Mouse (Mus musculus): Measurements from ENCODE around the gene Golga2.

- TF ChIP-seq CTCF (IDR thresholded peaks at IDR 0.05; ENCODE audit: borderline replicate concordance, extremely low read depth, insufficient read depth, insufficient read length) = no peak
- TF ChIP-seq POLR2A (IDR thresholded peaks at IDR 0.05; ENCODE audit: borderline replicate concordance, extremely low read depth, insufficient read depth, insufficient read length, poor library complexity, severe bottlenecking) = no peak
Measured at GRCm38 (mm10) chr2:32319586-32320580, 32.7 kb downstream of the Golga2 start.

All from brain, embryonic 14.5 days (tissue).